Mouse (Mus musculus): ENCODE measurements around the gene Sez6l.

DNA sequence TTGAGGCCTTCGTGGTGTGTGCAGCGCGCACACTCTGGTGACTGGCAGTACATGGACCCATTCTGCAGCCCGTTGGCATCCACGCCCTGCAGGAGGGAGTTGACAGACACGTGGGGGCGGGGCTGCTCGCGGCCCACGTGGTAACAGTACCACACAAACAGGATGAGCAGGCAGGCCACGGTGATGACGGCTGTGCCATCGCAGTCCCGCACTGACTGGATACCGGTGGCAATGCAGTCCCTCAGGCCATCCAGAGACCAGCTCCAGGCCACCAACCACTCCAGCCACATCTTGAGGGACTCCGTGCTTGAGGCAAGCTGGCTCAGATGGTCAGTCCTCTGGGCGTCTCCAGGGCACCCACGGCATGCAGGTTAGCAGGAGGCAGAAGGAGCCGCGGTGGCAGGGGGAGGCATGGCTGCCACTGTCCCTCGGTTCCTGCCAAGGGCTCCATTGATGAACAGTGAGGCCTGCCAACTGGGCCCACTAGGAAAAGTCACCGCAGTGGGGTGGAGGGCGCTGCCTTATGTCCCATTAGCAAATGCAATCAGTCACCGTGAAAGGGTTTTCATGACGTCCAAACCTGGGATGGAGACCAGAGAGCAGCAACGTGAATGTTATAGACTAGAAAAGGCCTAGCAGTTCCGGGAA lies 185.2 kb downstream of the Sez6l start:
- TF ChIP-seq CTCF (conservative IDR thresholded peaks at IDR 0.05 in 1 of 2, IDR thresholded peaks at IDR 0.05 in 1 of 2; ENCODE audit: low read depth in 2 of 2, low read length in 2 of 2): no peak
- TF ChIP-seq POLR2A (IDR thresholded peaks at IDR 0.05; ENCODE audit: low read depth, low read length): no peak
